Mouse (Mus musculus) liver, postnatal 0 days (tissue): ENCODE measurements around the gene Gm37240. TPM values are rescaled to one million over a fixed set of nuclear protein-coding genes. Genes with fewer than 3 reads are reported as not detected.

Experiments used
- ATAC-seq: fragments of 200-750 bp; cut with Nextera tagmentation; 2 replicates; pipeline ENCODE4 v1.8.0; 2017; ENCODE audit warnings: mild to moderate bottlenecking, moderate library complexity
- DNase-seq: peaks from one replicate; pipeline ENCODE4 v3.0.0-alpha.2; 2016
- H3K27ac ChIP-seq: fragments of 300-500 bp; sonication (generic); 2 replicates; pipeline ENCODE4 v1.5.1; 2014; ENCODE audit warnings: antibody characterized with exemption, moderate library complexity, mild to moderate bottlenecking, low read depth
- H3K27me3 ChIP-seq: fragments of 300-500 bp; sonication (generic); 2 replicates; pipeline ENCODE4 v1.6.1; 2014; ENCODE audit warnings: low read length, control low read depth, mixed read lengths; ENCODE audit not compliant: insufficient read depth
- H3K36me3 ChIP-seq: fragments of 300-500 bp; sonication (generic); replicated peaks from 2 replicates; pipeline ENCODE4 v1.6.1; 2014; ENCODE audit warnings: mild to moderate bottlenecking, control low read depth, low read length, moderate library complexity, mixed read lengths; ENCODE audit not compliant: insufficient read depth
- H3K4me1 ChIP-seq: fragments of 300-500 bp; sonication (generic); 2 replicates; pipeline ENCODE4 v1.6.1; 2014; ENCODE audit warnings: antibody characterized with exemption, mild to moderate bottlenecking, control low read depth; ENCODE audit not compliant: insufficient read depth
- H3K4me2 ChIP-seq: fragments of 300-500 bp; sonication (generic); 2 replicates; pipeline ENCODE4 v1.6.1; 2014; ENCODE audit warnings: low read depth, mild to moderate bottlenecking, low read length, moderate library complexity, mixed read lengths
- H3K4me3 ChIP-seq: fragments of 300-500 bp; sonication (generic); 2 replicates; pipeline ENCODE4 v1.5.1; 2014; ENCODE audit warnings: low read depth, low read length
- H3K9ac ChIP-seq: fragments of 300-500 bp; sonication (generic); replicated peaks from 2 replicates; pipeline ENCODE4 v1.6.1; 2014; ENCODE audit warnings: mild to moderate bottlenecking, moderate library complexity
- H3K9me3 ChIP-seq: fragments of 300-500 bp; sonication (generic); 2 replicates; pipeline ENCODE4 v1.6.1; 2016; ENCODE audit warnings: mild to moderate bottlenecking, control low read depth, low read length, mixed read lengths
- CTCF ChIP-seq: sonication (generic); IDR thresholded peaks from 2 replicates; pipeline ENCODE4 v1.5.1; 2016; ENCODE audit warnings: antibody characterized with exemption, low read depth
- EP300 ChIP-seq: IDR thresholded peaks from 2 replicates; pipeline ENCODE4 v1.6.1; 2016; ENCODE audit warnings: antibody characterized with exemption, low read depth, mild to moderate bottlenecking
- WGBS: fragments of 180-500 bp; shearing (Covaris S2); extraction: QIAGEN DNeasy Blood & Tissue Kit; methylation state at CpG from one replicate; pipeline ENCODE4 v1.1.7; 2014; ENCODE audit not compliant: insufficient replicate concordance; 5-methylcytosine and 5-hydroxymethylcytosine counted together
- polyA plus RNA-seq: library from polyadenylated mRNA; unstranded; fragments of >200 nt; fragmentation: Nextera tagmentation; extraction: Ambion mirVana; gene quantifications from 2 replicates; pipeline ENCODE4 v1.2.1, GENCODE M21; 2015

Gene Gm37240
- polyA plus RNA-seq, 1 experiment from 2014 or later = 0.72 TPM

GRCm38 (mm10) chr3:84749222-84749621 is 1138.1 kb downstream of the Gm37240 start:
- TF ChIP-seq CTCF = no peak
- TF ChIP-seq EP300 = no peak
- ATAC-seq = no peak
- H3K9me3 ChIP-seq = no peaks in the 10 kb centered on the region
- H3K4me3 ChIP-seq = no peak overlapping the region
- H3K9ac ChIP-seq = no peak overlapping the region
- no peak overlapping the region for H3K4me2 ChIP-seq
- no peak for DNase-seq
- no peaks in the 10 kb centered on the region for H3K4me1 ChIP-seq
- no peaks in the 10 kb centered on the region for H3K36me3 ChIP-seq
- peaks cover 6% of the 10 kb centered on the region; the same call in 1 of the 2 replicates for H3K27me3 ChIP-seq
- H3K27ac ChIP-seq = no peak overlapping the region
- 19% methylated on average over 5 of the region's 5 CpGs for WGBS

- H3K4me1 ChIP-seq = no peaks in the 10 kb centered on the region
- no peak overlapping the region for H3K27ac ChIP-seq
- TF ChIP-seq EP300 = no peak
- no peak for TF ChIP-seq CTCF
- no peak overlapping the region for H3K4me3 ChIP-seq
- H3K36me3 ChIP-seq = no peaks in the 10 kb centered on the region
- no peak for ATAC-seq
- no peak for DNase-seq
- WGBS = 79% methylated on average over 5 of the region's 5 CpGs
- H3K9me3 ChIP-seq = no peaks in the 10 kb centered on the region
- H3K27me3 ChIP-seq = peaks cover 6% of the 10 kb centered on the region; the same call in 1 of the 2 replicates
- H3K4me2 ChIP-seq = no peak overlapping the region
- H3K9ac ChIP-seq = no peak overlapping the region
These were observed 1139.2 kb downstream of the Gm37240 start for GRCm38 (mm10) chr3:84748139-84748538.

GRCm38 (mm10) chr3:84745537-84746189 is 1141.7 kb downstream of the Gm37240 start:
- Histone ChIP-seq H3K36me3 (no peaks in the 10 kb centered on the region), H3K4me2 (0 out of 2 replicates have a peak overlapping the region, but pooled peaks have one; percentile 9), H3K9me3 (no peaks in the 10 kb centered on the region), H3K9ac (no peak overlapping the region), H3K27me3 (peaks cover 6% of the 10 kb centered on the region; the same call in 1 of the 2 replicates), H3K27ac (no peak overlapping the region), H3K4me1 (peaks cover 3% of the 10 kb centered on the region; the same call in 1 of the 2 replicates), H3K4me3 (no peak overlapping the region)
- no peak for ATAC-seq
- DNase-seq = no peak
- 54% methylated on average over 18 of the region's 18 CpGs for WGBS
- TF ChIP-seq CTCF (no peak), EP300 (no peak)

DNA sequence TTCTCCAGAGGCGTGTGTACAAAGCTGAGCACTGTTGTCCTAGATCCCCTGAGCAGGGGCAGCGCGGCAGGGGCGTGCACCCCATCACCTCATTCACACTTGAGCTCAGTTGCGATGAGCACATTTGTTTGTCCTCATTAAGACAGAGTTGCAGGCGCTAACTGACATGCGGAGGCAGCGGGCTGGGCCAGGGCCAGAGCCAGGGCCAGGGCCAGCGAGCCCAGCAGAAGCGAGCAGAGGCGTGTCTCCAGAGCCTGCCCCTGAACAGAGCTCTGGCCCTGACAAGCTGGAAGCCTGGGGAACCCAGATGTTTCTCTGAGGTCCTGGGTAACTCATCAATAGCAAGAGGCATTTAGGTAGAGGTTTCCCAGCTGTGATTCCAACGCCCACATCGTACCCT is 1142.6 kb downstream of the Gm37240 start:
- DNase-seq = peak; percentile 23
- no peak for ATAC-seq
- no peak overlapping the region for H3K27ac ChIP-seq
- no peak for TF ChIP-seq CTCF
- TF ChIP-seq EP300 = no peak
- no peak overlapping the region for H3K9ac ChIP-seq
- peaks cover 6% of the 10 kb centered on the region; the same call in 1 of the 2 replicates for H3K4me1 ChIP-seq
- H3K36me3 ChIP-seq = no peaks in the 10 kb centered on the region
- 69% methylated on average over 13 of the region's 13 CpGs for WGBS
- no peaks in the 10 kb centered on the region for H3K9me3 ChIP-seq
- no peak overlapping the region for H3K4me3 ChIP-seq
- H3K4me2 ChIP-seq = no peak overlapping the region
- H3K27me3 ChIP-seq = peaks cover 6% of the 10 kb centered on the region; the same call in 1 of the 2 replicates

DNA sequence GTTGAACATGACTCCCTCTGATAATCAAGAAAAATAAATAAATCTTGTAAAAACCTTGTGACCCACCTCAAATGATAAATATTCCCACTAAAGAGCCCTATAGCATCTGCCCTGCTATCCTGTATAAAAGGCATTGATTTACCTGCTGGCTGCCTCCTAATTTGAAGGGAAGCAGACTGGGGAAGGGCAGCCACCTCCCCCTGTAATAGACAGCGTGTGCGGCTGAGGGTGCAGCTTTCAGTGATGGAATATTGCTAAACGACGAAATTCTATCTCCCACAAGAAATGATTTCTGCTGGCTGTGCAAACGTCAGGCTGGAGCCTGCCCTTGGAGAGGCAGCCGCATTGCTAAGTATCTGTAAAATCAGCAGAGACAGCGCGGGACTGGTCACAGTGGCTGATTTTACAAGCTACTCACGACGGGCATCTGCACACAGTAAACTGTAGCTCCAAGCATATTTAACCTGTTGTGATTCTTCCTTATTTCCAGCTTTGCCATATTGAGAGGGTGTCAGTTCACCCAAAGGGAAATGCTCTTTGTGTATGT is 1147.2 kb downstream of the Gm37240 start:
- no peak overlapping the region for H3K4me3 ChIP-seq
- 68% methylated on average over 10 of the region's 10 CpGs for WGBS
- peaks cover 6% of the 10 kb centered on the region; the same call in 1 of the 2 replicates for H3K4me1 ChIP-seq
- no peak overlapping the region for H3K4me2 ChIP-seq
- no peaks in the 10 kb centered on the region for H3K36me3 ChIP-seq
- no peak overlapping the region for H3K9ac ChIP-seq
- ATAC-seq (no peak), DNase-seq (no peak)
- no peaks in the 10 kb centered on the region for H3K27me3 ChIP-seq
- TF ChIP-seq EP300 = no peak
- H3K27ac ChIP-seq = no peak overlapping the region
- no peaks in the 10 kb centered on the region for H3K9me3 ChIP-seq

DNA sequence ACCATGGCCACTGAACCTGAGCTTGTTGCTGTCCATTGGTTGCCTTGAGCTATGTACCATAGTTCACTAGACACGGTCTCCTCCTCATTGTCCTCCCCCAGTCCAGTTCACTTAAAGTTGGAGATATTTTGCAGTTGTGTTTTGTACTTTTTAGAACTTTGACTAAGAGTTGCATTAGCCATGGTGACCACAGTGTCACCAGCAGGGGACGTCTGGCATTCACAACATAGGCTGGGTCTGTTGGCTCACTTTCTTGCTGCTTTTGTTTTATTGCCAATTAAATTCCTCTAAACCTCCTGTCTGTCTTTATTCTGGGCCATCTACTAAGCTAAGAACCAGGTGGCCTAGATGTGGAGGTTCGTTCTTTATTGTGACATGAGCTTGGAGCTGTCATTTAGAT is 1150.2 kb downstream of the Gm37240 start:
- H3K4me3 ChIP-seq = no peak overlapping the region
- H3K9ac ChIP-seq = no peak overlapping the region
- DNase-seq (no peak), ATAC-seq (no peak)
- no peaks in the 10 kb centered on the region for H3K36me3 ChIP-seq
- no peaks in the 10 kb centered on the region for H3K9me3 ChIP-seq
- no peak overlapping the region for H3K4me2 ChIP-seq
- H3K27me3 ChIP-seq = peaks cover 6% of the 10 kb centered on the region; the same call in 1 of the 2 replicates
- TF ChIP-seq EP300 (no peak), CTCF (peak; percentile 19; the same call in 1 of the 2 replicates)
- 63% methylated on average over 3 of the region's 3 CpGs for WGBS
- H3K4me1 ChIP-seq = peaks cover 6% of the 10 kb centered on the region; the same call in 1 of the 2 replicates
- H3K27ac ChIP-seq = no peak overlapping the region
